Mouse (Mus musculus) heart, embryonic 16.5 days (tissue): ENCODE data around the gene Lpar4. TPM values are rescaled to one million over a fixed set of nuclear protein-coding genes. Genes with fewer than 3 reads are reported as not detected.

Source experiments
- ATAC-seq: fragments of 200-750 bp; cut with Nextera tagmentation; replicated peaks from 2 replicates; pipeline ENCODE4 v1.8.0; 2017; ENCODE audit warnings: moderate number of reproducible peaks; ENCODE audit not compliant: insufficient read depth, low FRiP score; ENCODE audit errors: extremely low read depth
- H3K27ac ChIP-seq: fragments of 300-500 bp; sonication (generic); 2 replicates; pipeline ENCODE4 v1.5.1; 2014; ENCODE audit warnings: mild to moderate bottlenecking, low read length, control low read depth, moderate library complexity
- H3K27me3 ChIP-seq: fragments of 300-500 bp; sonication (generic); 2 replicates; pipeline ENCODE4 v1.6.1; 2014; ENCODE audit warnings: low read length, mixed read lengths; ENCODE audit not compliant: control insufficient read depth, insufficient read depth
- H3K36me3 ChIP-seq: fragments of 300-500 bp; sonication (generic); 2 replicates; pipeline ENCODE4 v1.6.1; 2014; ENCODE audit not compliant: control insufficient read depth, insufficient read depth
- H3K4me1 ChIP-seq: fragments of 300-500 bp; sonication (generic); 2 replicates; pipeline ENCODE4 v1.6.1; 2014; ENCODE audit warnings: low read length, mixed read lengths; ENCODE audit not compliant: control insufficient read depth, insufficient read depth
- H3K4me2 ChIP-seq: fragments of 300-500 bp; sonication (generic); 2 replicates; pipeline ENCODE4 v1.6.1; 2014; ENCODE audit warnings: low read depth, mild to moderate bottlenecking, control low read depth, low read length
- H3K4me3 ChIP-seq: fragments of 300-500 bp; sonication (generic); 2 replicates; pipeline ENCODE4 v1.5.1; 2014; ENCODE audit warnings: mild to moderate bottlenecking, control low read depth, low read length
- H3K9ac ChIP-seq: fragments of 300-500 bp; sonication (generic); 2 replicates; pipeline ENCODE4 v1.6.1; 2014; ENCODE audit warnings: low read length, control low read depth
- H3K9me3 ChIP-seq: fragments of 300-500 bp; sonication (generic); replicated peaks from 2 replicates; pipeline ENCODE4 v1.6.1; 2016; ENCODE audit warnings: low read length; ENCODE audit not compliant: control insufficient read depth
- WGBS: fragments of 180-500 bp; shearing (Covaris S2); extraction: QIAGEN DNeasy Blood & Tissue Kit; methylation state at CpG from one replicate; pipeline ENCODE4 v1.1.7; 2014; 5-methylcytosine and 5-hydroxymethylcytosine counted together
- polyA plus RNA-seq: library from polyadenylated mRNA; unstranded; fragments of >200 nt; fragmentation: Nextera tagmentation; extraction: Ambion mirVana; gene quantifications from 2 replicates; pipeline ENCODE4 v1.2.1, GENCODE M21; 2015

Lpar4 gene
- polyA plus RNA-seq, 1 experiment from 2014 or later = 11.7 TPM

- no peaks in the 10 kb centered on the region for H3K9me3 ChIP-seq
- 16% methylated on average over 2 of the region's 2 CpGs for WGBS
- no peak overlapping the region for H3K9ac ChIP-seq
- no peaks in the 10 kb centered on the region for H3K4me1 ChIP-seq
- H3K4me3 ChIP-seq = no peak overlapping the region
- no peaks in the 10 kb centered on the region for H3K36me3 ChIP-seq
- no peak for ATAC-seq
- H3K27ac ChIP-seq = no peak overlapping the region
- no peaks in the 10 kb centered on the region for H3K27me3 ChIP-seq
- H3K4me2 ChIP-seq = no peak overlapping the region
Measured at GRCm38 (mm10) chrX:106951016-106951415, 30.6 kb downstream of the Lpar4 start.

GRCm38 (mm10) chrX:106953840-106954239 is 33.4 kb downstream of the Lpar4 start:
- Histone ChIP-seq H3K4me2 (no peak overlapping the region), H3K9me3 (no peaks in the 10 kb centered on the region), H3K36me3 (no peaks in the 10 kb centered on the region), H3K9ac (no peak overlapping the region), H3K4me3 (no peak overlapping the region), H3K4me1 (no peaks in the 10 kb centered on the region), H3K27me3 (no peaks in the 10 kb centered on the region), H3K27ac (no peak overlapping the region)
- WGBS = 47% methylated on average over 1 of the region's 1 CpGs
- ATAC-seq = no peak

GRCm38 (mm10) chrX:106962233-106962632 is 41.8 kb downstream of the Lpar4 start:
- ATAC-seq = no peak
- Histone ChIP-seq H3K36me3 (no peaks in the 10 kb centered on the region), H3K27me3 (no peaks in the 10 kb centered on the region), H3K4me3 (no peak overlapping the region), H3K9ac (no peak overlapping the region), H3K9me3 (no peaks in the 10 kb centered on the region), H3K4me2 (no peak overlapping the region), H3K27ac (no peak overlapping the region), H3K4me1 (no peaks in the 10 kb centered on the region)
- 51% methylated on average over 2 of the region's 2 CpGs for WGBS

- Histone ChIP-seq H3K9ac (no peak overlapping the region), H3K4me2 (no peak overlapping the region), H3K27ac (no peak overlapping the region), H3K36me3 (no peaks in the 10 kb centered on the region), H3K27me3 (no peaks in the 10 kb centered on the region), H3K4me3 (no peak overlapping the region), H3K4me1 (no peaks in the 10 kb centered on the region), H3K9me3 (no peaks in the 10 kb centered on the region)
- ATAC-seq = no peak
- 39% methylated on average over 2 of the region's 2 CpGs for WGBS
Measured at GRCm38 (mm10) chrX:106964326-106964725, 43.9 kb downstream of the Lpar4 start.

Other genes starting within 250 kb of the Lpar4 start
- 15.3 and 16.0 TPM in 2 replicates for gene Rtl3, start 80.0 kb upstream of the Lpar4 start, polyA plus RNA-seq
- 1.2 and 4.3 TPM in 2 replicates for gene P2ry10, start 167.9 kb downstream of the Lpar4 start, polyA plus RNA-seq
- 1.3 TPM in 2 replicates for gene P2ry10b, start 228.3 kb downstream of the Lpar4 start, polyA plus RNA-seq